Mouse (Mus musculus) kidney, adult 18-20 months (tissue): Measurements from ENCODE around the gene Ddx19b.
"Not testable (repeated sequence)": the region's sequence is repeated elsewhere in the genome, so short reads cannot be mapped to it uniquely, and the experiment has no call there.

Experiments used
- DNase-seq: peaks from one replicate; pipeline ENCODE4 v3.0.0; 2021

The Ddx19b gene

DNA sequence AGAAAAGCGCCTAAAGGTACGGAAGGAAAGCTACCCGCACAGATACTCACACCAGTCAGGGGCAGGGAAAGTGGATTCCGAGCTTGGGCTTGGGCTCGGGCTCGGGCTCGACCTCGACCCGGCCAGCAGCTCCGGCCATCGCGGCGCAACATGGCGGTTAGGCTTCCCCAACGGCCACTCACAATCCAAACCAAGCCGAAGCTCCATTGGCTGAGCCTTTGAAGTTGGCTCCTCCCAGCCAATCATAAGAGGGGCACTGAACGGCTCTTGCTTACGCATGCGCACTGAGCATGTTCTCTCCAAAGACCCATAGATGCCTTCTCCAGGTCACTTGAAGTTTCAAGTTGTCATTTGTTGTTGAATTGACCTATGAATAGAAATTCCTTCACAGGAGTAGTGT lies at the start of gene Ddx19b:
Ddx19b (minus strand) TSS at position 180 of the 400 bp plus-strand sequence.
- no peak for DNase-seq

DNA sequence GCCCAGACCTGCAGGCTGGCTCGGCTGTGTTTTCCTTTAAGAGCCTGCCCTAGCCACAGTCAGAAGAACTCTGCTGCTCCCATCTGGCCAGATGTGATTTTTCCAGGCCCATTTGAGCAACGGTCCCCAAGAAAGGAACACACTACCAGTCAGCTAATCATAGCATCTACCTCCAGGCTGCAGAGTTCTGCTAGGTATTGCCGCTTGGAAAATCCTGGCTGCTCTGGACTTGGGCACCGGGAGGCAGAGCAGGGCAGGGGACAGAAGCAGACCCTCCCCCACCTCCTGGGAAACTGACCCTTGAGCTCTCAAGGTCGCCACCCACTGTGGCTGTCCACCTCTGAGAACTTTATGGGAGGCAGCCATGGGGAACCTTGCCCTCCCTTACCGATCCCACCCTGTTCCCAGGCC lies 48.3 kb upstream of the Ddx19b start:
- DNase-seq = peak; percentile 62

DNA sequence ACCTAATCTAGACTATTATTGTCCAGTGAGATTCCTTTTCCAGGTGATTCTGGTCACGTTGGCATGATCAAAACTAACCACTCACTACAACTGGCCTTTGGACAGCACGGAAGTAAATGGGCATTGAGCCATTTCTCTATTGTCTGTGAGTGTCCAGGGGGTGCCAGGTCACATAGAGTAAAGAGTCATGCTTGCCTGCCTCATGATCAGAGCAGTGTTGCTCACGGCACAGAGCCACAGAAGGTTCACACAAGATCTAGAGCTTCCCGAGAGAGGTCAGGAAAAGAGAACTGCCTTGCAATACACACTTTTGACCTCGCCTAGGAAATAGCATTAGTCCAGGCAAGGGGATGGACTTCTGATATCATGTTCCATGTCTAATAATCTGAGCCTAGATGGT lies 47.9 kb upstream of the Ddx19b start:
- DNase-seq = no peak

DNA sequence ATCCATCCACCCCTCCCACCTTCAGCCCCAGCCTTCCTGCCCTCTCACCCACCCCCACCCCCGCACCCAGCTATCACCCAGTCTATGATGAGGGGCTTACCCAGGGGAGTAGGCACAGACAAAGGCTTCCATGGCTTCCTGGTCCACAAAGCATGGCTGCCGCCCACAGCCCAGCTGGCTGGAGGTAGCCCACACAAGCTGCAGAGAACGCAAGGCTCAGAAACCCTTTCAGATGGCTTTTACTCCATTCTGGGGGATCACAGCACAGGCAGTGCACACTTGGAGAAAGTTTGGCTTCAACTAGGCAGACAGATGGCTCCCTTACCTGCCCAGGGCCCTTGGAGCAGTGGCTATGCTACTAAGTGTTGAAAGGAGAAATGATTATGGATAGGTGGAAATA lies 44.4 kb upstream of the Ddx19b start:
- no peak for DNase-seq

DNA sequence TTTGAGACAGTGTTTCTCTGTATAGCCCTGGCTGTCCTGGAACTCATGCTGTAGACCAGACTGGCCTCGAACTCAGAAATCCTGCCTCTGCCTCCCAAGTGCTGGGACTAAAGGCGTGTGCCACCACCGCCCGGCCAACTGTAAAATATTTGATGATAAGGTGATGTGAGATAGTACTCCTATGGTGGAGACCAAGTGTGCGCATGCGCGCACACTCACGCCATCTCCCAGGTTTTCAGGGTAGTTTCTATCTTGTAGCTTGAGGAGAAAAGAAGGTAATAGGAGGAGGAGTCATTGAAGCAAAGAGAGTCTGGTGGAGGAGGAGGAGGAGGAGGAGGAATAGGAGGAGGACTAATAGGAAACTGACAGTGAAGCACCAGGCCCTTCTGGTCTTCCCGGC lies 37.1 kb upstream of the Ddx19b start:
- not testable (repeated sequence) for DNase-seq

DNA sequence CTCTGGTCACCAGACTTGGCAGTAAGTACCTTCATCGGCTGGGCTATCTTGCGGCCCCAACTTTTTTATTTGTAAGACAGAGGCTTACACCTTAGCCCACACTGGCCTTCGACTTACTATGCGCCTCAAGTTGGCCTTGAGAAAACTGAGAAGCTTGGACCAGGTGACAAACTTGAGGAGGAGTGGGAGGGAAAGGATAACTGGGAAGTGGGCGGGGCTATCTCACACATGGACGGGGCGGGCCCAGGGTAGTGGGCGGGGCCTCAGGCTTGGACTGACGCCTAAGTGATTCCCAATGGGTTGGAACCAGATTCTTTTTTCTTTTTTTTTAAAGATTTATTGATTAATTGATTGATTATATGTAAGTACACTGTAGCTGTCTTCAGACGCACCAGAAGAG lies 35.9 kb upstream of the Ddx19b start:
- no peak for DNase-seq

DNA sequence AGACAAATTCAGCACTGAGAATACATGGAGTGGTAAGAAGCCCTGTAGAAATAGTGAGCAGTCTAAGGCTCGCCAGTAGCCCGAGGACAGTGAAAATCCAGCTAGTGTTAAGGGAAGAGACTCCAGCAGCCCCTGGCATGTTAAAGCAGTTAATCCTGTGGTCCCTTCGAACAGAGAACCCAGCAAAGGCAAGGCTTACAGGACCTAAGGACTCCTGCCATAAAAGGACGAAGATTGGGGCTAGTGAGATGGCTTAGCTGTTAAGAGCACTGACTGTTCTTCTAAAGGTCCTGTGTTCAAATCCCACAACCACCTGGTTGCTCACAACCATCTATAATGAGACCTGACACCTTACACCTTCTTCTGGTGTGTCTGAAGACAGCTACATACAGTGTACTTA lies 34.8 kb upstream of the Ddx19b start:
- no peak for DNase-seq

DNA sequence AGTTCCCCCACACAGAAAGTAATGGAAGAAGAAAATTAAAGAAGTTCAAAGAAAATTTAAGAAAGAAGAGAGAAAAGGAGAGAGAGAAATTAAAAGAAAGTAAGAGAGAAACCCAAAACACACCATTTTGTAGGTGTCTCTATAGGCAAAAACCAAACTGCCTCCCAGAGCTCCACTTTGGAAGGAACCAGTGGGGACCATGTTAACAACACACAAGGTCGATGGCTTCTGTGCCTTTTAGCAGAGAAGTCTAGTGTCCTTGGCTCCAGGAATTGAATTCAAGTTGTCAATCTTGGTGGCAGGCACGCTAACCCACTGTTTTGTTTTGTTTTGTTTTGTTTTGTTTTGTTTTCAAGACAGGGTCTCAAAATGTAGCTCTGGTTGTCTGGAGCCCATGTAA lies 31.3 kb upstream of the Ddx19b start:
- no peak for DNase-seq

DNA sequence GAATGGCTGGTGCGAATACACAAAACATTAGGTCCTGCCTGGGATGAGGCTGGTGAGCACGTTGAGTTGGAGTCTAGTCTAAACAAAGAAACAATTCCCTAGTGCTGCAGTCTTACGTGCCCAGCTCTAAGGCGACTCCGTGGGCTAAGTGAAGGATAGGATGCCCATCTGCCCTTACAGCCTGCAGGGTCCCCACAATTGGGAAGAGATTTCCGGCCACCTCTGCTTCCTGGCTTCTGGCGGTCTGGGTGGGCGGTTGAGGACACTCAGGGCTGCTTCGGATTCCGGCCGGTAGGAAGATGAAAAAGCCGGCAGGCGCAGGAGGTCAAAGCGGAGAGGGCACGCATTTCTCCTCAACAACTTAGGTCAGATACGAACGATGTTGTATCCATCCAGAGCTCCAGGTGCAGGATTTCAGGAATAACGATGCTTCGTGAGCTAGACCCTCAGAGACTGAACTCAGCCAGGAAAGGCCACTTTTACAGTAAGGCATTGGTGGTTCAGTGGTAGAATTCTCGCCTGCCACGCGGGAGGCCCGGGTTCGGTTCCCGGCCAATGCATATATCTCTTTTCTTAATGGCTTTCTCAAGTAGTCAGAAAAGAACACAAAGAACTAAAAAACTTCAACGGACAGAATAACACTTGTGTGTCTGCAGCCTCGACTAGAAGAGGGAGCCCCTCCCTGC lies 30.7 kb upstream of the Ddx19b start:
- DNase-seq = peak; percentile 89

DNA sequence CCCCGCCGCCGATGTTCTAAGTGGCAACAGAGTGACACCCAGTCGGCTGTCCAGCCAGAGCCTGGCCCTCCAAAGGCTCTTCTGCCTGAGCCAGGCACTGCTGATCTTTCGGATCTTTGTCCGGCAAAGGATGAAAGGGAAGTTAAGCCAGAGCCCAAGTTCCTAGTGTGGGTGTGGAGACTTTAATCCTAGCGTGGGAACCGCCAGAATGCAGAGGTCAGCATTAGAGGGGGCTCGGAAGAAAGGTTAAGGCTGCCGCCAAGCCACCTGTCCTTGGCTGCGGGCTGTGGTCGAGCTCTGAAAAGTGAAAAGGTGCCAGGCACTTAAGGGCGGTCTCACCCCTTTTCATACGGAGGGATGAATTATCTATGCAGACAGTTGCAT lies 30.1 kb upstream of the Ddx19b start:
- DNase-seq = no peak

DNA sequence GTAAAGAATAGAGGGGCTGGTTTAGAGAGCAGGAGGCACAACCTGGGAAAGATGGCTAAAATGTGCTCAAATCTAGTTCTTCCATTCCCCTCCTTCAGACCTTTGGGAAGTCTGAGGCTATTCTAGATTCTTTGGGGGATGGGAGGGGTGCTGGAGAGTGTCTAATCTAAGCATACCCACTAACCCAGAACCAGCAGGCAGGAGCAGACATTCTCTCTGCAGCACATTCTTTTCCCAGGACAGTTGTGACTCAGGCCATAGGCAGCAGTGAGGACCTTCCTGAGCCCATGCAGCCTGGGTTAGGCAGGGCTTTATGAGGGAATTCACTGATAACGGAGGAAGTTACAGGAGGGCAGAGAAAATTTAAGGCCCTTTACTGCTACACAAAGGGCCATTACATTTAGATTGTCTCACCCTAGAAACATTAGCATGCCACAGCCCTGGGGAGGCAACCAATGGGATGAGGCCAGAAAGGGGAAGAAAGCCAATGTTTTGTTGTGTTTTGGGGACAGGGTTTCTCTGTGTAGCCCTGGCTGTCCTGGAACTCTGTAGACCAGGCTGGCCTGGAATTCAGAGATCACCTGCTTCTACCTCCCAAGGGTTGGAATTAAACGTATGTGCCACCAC lies 27.5 kb upstream of the Ddx19b start:
- no peak for DNase-seq

DNA sequence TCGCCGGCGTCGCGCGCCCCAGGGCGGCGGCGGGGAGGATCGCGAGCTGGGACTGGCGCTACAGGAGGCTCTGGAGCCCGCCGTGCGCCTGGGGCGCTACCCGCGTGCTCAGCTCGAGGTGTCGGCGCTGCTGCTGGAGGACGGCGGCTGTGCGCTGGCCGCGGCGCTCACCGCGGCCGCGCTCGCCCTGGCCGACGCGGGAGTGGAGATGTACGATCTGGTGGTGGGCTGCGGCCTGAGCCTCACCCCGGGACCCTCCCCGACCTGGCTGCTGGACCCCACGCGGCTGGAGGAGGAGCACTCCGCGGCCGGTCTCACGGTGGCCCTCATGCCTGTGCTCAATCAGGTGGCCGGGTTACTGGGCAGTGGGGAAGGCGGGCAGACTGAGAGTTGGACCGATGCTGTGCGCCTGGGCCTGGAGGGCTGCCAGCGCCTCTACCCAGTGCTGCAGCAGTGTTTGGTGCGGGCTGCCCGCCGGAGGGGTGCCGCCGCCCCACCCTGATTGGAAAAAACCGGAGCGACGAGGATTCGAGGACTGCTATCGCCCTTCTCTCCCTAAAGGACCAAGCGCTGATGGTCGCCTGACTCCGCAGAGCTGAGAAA lies 25.2 kb upstream of the Ddx19b start:
- DNase-seq = peak; percentile 70

DNA sequence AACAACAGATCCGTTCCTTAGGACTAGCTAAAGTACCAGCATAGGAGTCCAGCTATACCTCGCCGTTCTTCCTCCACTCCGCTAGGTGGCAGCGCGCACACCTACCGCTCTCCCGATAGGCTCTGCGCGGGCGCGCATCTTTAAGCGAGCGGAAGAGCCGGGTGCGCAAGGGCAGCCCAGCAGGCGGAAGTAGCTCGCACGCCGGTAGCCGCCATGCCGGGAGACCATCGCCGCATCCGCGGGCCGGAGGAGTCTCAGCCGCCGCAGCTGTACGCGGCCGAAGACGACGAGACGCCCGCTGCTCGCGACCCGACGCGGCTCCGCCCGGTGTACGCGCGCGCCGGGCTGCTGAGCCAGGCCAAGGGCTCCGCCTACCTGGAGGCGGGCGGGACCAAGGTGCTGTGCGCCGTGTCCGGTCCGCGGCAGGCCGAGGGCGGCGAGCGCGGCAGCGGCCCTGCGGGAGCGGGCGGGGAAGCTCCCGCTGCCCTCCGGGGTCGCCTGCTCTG lies 24.7 kb upstream of the Ddx19b start, which contains the start of gene Exosc6:
Exosc6 (plus strand) TSS at position 182 of the 506 bp plus-strand sequence.
- DNase-seq = peak; percentile 93

DNA sequence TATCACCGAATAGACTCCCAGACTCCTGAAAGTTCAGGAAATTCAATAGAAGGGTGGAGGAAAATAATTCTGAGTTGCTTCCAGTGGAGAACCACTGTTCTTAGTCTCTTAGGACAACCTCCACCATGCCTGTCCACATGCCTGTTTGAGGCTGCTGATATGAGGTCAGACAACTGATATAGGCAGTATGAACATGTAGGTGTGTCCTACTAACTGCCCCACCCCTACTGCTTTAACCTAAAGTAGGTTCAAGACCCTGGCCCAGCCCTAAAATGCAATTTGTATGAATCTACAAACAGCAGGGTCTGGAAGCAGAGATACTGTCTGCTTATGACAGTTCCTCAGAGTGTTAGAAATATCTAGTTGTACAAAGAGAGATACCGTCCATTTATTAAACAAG lies 24.1 kb upstream of the Ddx19b start:
- no peak for DNase-seq

DNA sequence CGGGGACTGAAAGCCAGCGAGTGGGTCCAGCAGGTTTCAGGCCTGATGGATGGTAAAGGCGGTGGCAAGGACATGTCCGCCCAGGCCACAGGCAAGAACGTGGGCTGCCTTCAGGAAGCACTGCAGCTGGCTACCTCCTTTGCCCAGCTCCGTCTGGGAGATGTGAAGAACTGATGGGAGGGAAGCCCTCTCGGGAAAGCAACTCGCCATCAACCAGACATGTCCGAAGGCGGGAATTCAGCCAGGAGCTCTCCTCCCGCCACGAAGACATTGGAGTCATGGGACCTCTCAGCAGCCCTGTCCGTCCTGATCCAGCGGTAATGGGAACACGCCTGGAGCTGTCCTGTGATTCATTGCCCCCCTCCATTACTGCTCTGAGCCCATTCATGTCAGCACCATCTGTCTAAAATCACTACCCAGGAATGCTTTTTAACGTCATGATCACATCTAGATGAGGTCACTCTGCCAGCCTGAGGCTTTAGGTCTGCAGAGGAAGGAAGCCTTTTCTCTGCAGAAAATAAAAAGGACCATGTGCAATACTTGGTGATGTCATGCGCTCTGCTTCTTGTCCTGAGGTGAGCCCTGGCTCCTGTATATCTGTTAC lies 23.6 kb upstream of the Ddx19b start:
- no peak for DNase-seq

DNA sequence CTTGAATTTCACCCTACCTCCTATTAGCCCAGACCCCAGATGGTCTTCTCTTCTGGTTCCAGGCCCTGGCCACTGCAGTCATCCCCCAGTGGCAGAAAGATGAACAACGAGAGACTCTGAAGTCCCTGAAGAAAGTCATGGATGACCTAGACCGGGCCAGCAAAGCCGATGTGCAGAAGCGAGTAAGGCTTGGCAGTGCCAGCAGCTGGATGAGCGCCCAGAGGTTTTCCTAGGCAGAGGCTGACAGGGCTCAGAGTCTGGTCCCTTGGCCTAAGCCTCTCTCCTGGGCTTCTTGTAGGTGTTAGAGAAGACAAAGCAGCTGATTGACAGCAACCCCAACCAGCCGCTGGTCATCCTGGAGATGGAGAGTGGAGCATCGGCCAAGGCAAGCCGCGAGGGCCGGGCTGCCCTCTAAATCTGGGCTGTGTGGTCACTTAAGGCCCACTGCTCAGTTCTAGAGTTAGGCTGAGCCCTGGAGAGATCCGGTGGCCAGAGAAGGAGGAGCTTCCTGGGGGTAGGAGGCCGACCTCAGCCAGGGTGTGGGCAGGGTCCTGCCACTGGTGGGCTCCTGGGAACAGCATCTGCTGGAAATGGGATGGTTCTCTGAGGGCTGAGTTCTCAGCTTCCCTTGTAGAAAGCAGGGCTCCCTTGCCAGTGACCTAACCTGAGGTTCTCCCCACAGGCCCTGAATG lies 22.4 kb upstream of the Ddx19b start:
- no peak for DNase-seq

DNA sequence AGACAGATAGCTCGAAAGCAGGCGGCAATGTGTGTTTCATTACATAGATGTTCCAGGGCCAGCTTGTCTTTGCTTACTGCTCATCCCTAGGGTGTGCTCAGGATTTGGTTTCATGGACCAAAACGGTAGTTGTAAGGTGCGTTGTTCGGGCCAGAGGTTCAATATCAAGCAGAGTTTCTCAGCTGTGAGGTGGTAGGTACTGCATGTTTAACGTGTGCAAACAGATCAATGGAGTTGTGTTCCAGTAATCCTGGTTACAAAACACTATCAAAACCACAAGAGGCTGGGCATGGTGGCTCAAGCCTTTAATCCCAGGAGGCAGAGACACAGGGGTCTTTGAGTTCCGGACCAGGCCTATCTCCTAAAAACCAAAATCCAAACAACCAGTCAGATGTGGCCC lies 17.6 kb upstream of the Ddx19b start:
- no peak for DNase-seq

DNA sequence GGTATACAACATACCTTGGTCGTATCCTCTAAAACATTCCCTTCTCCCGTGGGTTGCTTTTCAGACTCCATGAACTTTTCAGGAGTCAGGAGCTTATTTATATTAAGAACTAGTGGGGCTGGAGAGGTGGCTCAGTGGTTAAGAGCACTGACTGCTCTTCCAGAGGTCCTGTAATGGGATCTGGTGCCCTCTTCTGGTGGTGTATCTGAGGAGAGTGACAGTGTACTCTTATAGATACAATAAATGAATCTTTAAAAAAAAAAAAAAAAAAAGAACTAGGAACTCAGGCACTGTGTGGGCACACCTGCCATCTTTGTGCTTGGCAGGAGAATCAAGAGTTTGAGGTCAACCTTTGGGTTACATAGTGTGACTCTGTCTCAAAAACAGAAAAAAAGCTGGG lies 17.1 kb upstream of the Ddx19b start:
- no peak for DNase-seq

DNA sequence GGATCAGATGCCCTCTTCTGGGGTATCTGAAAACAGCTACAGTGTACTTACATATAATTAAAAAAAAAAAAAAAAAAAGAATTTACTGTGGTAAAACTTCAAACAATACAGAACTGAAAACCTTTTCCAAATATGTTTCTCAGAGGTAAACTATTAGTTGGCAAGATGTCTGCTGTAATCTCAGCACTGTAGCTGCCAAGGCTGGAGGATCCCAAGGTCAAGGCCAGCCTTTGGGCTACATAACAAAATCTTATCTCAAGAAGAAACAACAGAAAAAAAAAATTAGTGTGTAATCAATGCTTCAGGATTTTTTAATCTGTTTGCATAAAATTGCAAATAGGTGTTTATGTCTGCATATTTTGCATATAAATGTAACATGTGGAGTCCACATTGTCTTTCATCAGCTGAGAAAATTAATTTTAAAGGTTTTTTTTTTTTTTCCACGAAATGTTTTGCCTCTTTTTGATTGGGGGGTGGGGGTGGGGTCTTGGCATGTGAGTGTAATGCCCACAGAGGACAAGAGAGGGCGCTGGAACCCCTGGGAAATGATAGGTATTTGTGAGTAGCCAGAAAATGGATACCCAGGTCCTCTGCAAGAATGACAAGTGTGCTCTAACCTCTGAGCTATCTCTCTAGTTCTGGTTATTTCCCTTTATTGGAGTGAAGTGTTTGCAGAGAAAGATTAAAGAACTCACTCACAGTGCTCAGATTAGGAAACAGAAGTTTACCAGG lies 12.6 kb upstream of the Ddx19b start:
- DNase-seq = no peak

DNA sequence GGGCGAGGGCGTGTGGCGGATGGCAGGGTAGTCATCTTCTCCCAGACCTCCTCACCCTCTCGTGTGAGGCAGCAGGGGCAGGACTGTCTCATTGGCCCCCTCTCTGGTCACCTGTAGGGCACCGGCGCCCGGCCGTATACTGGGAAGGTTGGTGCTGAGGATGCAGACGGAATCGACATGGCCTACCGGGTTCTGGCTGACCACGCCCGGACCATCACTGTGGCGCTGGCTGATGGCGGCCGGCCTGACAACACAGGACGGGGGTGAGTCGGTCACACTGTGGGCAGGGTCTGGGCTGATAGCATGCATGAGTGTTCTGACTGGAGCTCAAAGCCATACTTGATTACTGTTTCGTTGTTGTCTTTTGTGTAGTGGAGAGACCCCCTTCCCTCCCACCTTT lies 11.0 kb upstream of the Ddx19b start:
- no peak for DNase-seq

DNA sequence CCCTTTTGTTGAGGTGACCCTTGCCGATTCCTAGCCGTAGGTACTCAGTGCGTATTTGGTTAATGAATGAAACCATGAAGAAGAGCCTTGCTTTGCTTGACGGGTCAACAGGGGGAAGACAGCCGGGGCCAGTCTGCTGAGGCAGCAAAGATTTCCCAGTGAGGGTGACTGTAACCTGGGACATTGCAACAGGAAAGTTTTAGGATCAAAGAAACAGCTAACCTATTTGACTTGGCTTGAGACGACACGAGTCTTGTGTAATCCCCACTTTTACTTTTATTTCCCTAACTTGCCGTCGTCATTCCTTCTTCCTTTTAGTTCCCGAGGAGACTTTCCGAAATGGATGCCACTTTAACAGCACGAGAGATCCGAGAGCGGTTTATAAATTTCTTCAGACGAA lies 5.0 kb upstream of the Ddx19b start:
- no peak for DNase-seq

DNA sequence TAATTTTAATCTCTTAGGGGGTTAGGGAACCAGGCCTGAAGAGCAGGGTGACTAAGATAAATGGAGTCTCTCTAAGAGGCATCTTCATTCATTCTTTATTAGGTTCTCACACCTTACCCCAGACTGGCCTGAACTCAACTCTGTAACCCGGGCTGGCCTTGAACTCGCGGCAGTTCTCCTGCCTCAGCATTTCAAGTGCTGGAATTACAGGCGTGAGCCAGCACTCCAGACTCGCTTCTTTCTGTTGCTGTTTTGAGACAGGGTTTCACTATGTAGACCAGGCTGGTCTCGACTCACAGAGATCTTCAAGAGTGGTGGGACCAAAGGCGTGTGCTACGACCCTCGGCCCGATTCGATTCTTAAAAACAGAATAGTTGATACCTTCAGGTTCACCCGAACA lies 2.7 kb upstream of the Ddx19b start:
- no peak for DNase-seq
